Mouse (Mus musculus) kidney, postnatal 14 days (tissue): ENCODE results near the gene Zfp148.

Experiments
- DNase-seq: peaks from one replicate; pipeline ENCODE4 v3.0.0; 2022; ENCODE audit warnings: mixed read lengths

The Zfp148 gene

DNA sequence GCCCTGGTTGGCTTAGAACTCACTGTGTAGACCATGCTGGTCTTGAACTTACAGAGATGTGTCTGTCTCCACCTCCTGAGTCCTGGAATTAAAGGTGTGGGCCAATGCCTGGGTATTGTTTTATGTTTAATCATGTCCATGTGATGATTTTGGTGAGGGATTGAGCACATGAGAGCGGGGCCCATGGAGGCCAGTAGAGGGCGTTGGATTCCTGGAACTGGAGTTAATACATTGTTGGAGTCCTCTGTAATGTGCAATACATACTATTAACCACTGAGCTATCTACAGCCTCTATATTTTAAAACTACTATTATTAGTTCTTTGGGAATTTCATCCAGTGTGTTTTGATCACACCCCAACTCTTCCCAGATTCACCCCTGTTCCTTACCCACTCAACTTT lies 163.7 kb downstream of the Zfp148 start:
- no peak for DNase-seq

GRCm38 (mm10) chr16:33545530-33545929 lies 164.9 kb downstream of the Zfp148 start:
- no peak for DNase-seq

DNA sequence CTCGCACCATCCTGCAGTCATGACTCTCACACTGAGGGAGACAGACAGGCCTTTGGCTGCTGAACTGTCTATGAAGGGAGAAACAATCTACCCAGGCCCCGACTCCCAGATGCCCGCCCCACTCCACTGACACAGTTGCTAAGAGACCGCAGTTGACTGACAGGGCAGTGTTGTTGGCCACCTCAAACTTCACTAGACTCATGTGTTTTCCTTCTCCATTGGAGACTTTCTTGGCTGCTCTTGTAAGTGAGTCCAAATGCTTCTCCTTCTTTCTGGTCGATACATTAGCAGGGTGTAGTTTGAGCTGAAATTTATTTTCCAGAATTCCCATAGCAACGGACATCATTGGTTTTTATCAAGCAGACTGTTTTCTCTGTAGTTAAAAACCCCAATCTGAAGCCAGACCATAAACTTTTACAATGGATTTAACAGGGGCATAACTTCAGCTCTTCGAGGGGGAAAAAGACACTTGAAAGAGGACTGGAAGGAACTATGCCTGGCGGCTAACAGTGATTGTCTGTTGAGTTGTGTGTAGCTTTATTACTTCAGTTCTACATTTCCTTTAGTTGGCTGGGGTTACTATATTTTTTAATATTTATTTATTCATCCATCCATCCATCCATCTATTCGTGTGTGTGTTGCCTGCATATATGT lies 173.2 kb downstream of the Zfp148 start:
- no peak for DNase-seq
